ENCODE assay signal across 7 mouse cellular contexts in genomic region chr17:6782611-6783005, GRCm38 (mm10). TPM values are rescaled to one million over a fixed set of nuclear protein-coding genes. Genes with fewer than 3 reads are reported as not detected.
A peak's percentile ranks its signal among the peaks of the same experiment; 100 is the strongest.
DNase-seq lines count a peak whose midpoint lies in the region; ATAC-seq lines count a peak whose summit lies in the region.

Gene Ezr, minus strand, starts transcription at chr17:6782784.

- 0% methylated on average over 49 of the region's 52 CpGs for WGBS in intestine, embryonic 14.5 days
- WGBS in midbrain, embryonic 10.5 days = under 1% methylated on average over 52 of the region's 52 CpGs

- peak; percentile 79 for DNase-seq in adrenal gland, adult 8-10 months
- DNase-seq in embryo, embryonic 11 days = peak; percentile 92
- DNase-seq in gastrocnemius, postnatal 25 days = peak; percentile 86
- DNase-seq in intestine, embryonic 14.5 days (ENCODE audit: low spot score) = peak; percentile 92
- peak; percentile 70 to 72 for DNase-seq in left cerebral cortex, postnatal 36 days (ENCODE audit: low spot score in 2 of 2)
- peak; percentile 82 for DNase-seq in midbrain, embryonic 10.5 days (ENCODE audit: low spot score)
- peak; percentile 71 for DNase-seq in skeletal muscle tissue, adult 2 months (ENCODE audit: low read depth, low spot score)

- no peaks in the 10 kb centered on the region for H3K9me3 ChIP-seq in intestine, embryonic 14.5 days (ENCODE audit: control insufficient read depth, low read length)
- H3K9me3 ChIP-seq in midbrain, embryonic 10.5 days (replicated peaks) = no peaks in the 10 kb centered on the region

- ATAC-seq in intestine, embryonic 14.5 days (replicated peaks; ENCODE audit: low FRiP score, low TSS enrichment, low read depth) = peak; percentile 87

- peak within 1 kb of the TSS; percentile 89 for H3K4me3 ChIP-seq in intestine, embryonic 14.5 days (ENCODE audit: low read depth, low read length)
- H3K4me3 ChIP-seq in midbrain, embryonic 10.5 days = peak within 1 kb of the TSS; percentile 89

- intact Hi-C loops in left cerebral cortex, postnatal 36 days (cut with DNase I) = loop anchor here (5.0 kb wide), 1 partner anchor 45 kb away; no protein-coding TSS in a partner anchor

- peaks cover 17% of the 10 kb centered on the region for H3K4me1 ChIP-seq in intestine, embryonic 14.5 days (replicated peaks; ENCODE audit: control insufficient read depth, insufficient read depth, low read length)
- peaks cover 59% of the 10 kb centered on the region for H3K4me1 ChIP-seq in midbrain, embryonic 10.5 days

- peak within 1 kb of the TSS; percentile 82 for H3K4me2 ChIP-seq in intestine, embryonic 14.5 days (ENCODE audit: low read length)

- H3K27me3 ChIP-seq in intestine, embryonic 14.5 days (replicated peaks; ENCODE audit: control insufficient read depth, insufficient read depth, low read length) = peaks cover 7% of the 10 kb centered on the region; the same call in 1 of the 2 replicates
- H3K27me3 ChIP-seq in midbrain, embryonic 10.5 days (ENCODE audit: low read depth, poor library complexity, severe bottlenecking) = peaks cover 60% of the 10 kb centered on the region

- peak within 1 kb of the TSS; percentile 87 for H3K9ac ChIP-seq in intestine, embryonic 14.5 days (ENCODE audit: low read length)

- peak within 1 kb of the TSS; percentile 93 for H3K27ac ChIP-seq in intestine, embryonic 14.5 days (ENCODE audit: low read depth)
- peak within 1 kb of the TSS; percentile 94 for H3K27ac ChIP-seq in midbrain, embryonic 10.5 days (replicated peaks)

- no peaks in the 10 kb centered on the region for H3K36me3 ChIP-seq in intestine, embryonic 14.5 days (ENCODE audit: control insufficient read depth, insufficient read depth, low read length)
- H3K36me3 ChIP-seq in midbrain, embryonic 10.5 days = no peaks in the 10 kb centered on the region

RNA-seq across cellular contexts. Expression of gene Ezr, which starts in this region (rescaled TPM):
- 10 to 100 TPM; 18.8 to 34.8 (median 23.9) TPM for total RNA-seq in adrenal gland, adult 8-10 months (2022)
- 1 to 10 TPM; 2.2 to 2.9 TPM for total RNA-seq in gastrocnemius, postnatal 25 days (2021)
- 159 and 176 TPM in 2 replicates for polyA plus RNA-seq in intestine, embryonic 14.5 days (2014; fragmentation: Nextera tagmentation; extraction: Ambion mirVana)
- 10 to 100 TPM; 51.1 to 51.8 TPM for total RNA-seq in left cerebral cortex, postnatal 36 days (2021)
- 54.9 and 56.7 TPM in 2 replicates for polyA plus RNA-seq in midbrain, embryonic 10.5 days (2016; fragmentation: Nextera tagmentation; extraction: Ambion mirVana)

Comparison
In these comparisons a context has a peak if more than half of its experiments do, and no peak if none do; other contexts are left out.
1. Peak in every context shown above with its lines: DNase-seq, ATAC-seq, H3K4me3 ChIP-seq and H3K27ac ChIP-seq.
2. RNA of gene Ezr (total RNA-seq): 51.1 to 51.8 TPM in left cerebral cortex, postnatal 36 days and 18.8 to 34.8 TPM in adrenal gland, adult 8-10 months; 2.2 to 2.9 TPM in gastrocnemius, postnatal 25 days; every median in the first group is over 4 times any median in the second.